Mouse (Mus musculus) heart, embryonic 14.5 days (tissue): Measurements from ENCODE around the gene Gstk1. TPM values are rescaled to one million over a fixed set of nuclear protein-coding genes. Genes with fewer than 3 reads are reported as not detected.

ENCODE experiments used
- ATAC-seq: fragments of 200-750 bp; cut with Nextera tagmentation; 2 replicates; pipeline ENCODE4 v1.8.0; 2017; ENCODE audit warnings: low read depth, moderate TSS enrichment; ENCODE audit not compliant: insufficient number of reproducible peaks, insufficient read depth, low FRiP score
- H3K27ac ChIP-seq, 2 experiments: fragments of 200-500 bp in 1 of 2; fragments of 300-500 bp in 1 of 2; sonication (generic) in 1 of 2; replicated peaks in 1 of 2; 2 replicates each; pipeline ENCODE4 v1.5.1; 2012 to 2014; ENCODE audit warnings: low read depth in 2 of 2, low read length in 2 of 2, control low read depth in 1 of 2, mild to moderate bottlenecking in 1 of 2, mixed read lengths in 1 of 2; ENCODE audit not compliant: control insufficient read depth in 1 of 2, insufficient read depth in 1 of 2
- H3K27me3 ChIP-seq: fragments of 300-500 bp; sonication (generic); 2 replicates; pipeline ENCODE4 v1.6.1; 2014; ENCODE audit warnings: mild to moderate bottlenecking, low read length, control low read depth; ENCODE audit not compliant: control insufficient read depth, insufficient read depth
- H3K36me3 ChIP-seq: fragments of 300-500 bp; sonication (generic); 2 replicates; pipeline ENCODE4 v1.6.1; 2014; ENCODE audit warnings: mild to moderate bottlenecking, control low read depth, low read length, mixed read lengths; ENCODE audit not compliant: control insufficient read depth, insufficient read depth
- H3K4me1 ChIP-seq, 2 experiments: fragments of 200-500 bp in 1 of 2; fragments of 300-500 bp in 1 of 2; sonication (generic) in 1 of 2; 2 replicates each; pipeline ENCODE4 v1.6.1; 2012 to 2014; ENCODE audit warnings: low read length in 2 of 2, control low read depth in 1 of 2, mixed read lengths in 1 of 2; ENCODE audit not compliant: control insufficient read depth in 2 of 2, insufficient read depth in 2 of 2
- H3K4me2 ChIP-seq: fragments of 300-500 bp; sonication (generic); 2 replicates; pipeline ENCODE4 v1.6.1; 2014; ENCODE audit warnings: mild to moderate bottlenecking, low read length
- H3K4me3 ChIP-seq, 2 experiments: fragments of 200-500 bp in 1 of 2; fragments of 300-500 bp in 1 of 2; sonication (generic) in 1 of 2; 2 replicates each; pipeline ENCODE4 v1.5.1; 2012 to 2014; ENCODE audit warnings: low read length in 2 of 2, mild to moderate bottlenecking in 2 of 2, control low read depth in 1 of 2, low read depth in 1 of 2, moderate library complexity in 1 of 2; ENCODE audit not compliant: control insufficient read depth in 1 of 2, insufficient read depth in 1 of 2
- H3K9ac ChIP-seq: fragments of 300-500 bp; sonication (generic); 2 replicates; pipeline ENCODE4 v1.6.1; 2014; ENCODE audit warnings: mild to moderate bottlenecking, low read length
- H3K9me3 ChIP-seq: fragments of 300-500 bp; sonication (generic); 2 replicates; pipeline ENCODE4 v1.6.1; 2016; ENCODE audit warnings: low read length, control low read depth; ENCODE audit not compliant: control insufficient read depth
- WGBS: fragments of 180-500 bp; shearing (Covaris S2); extraction: QIAGEN DNeasy Blood & Tissue Kit; methylation state at CpG from one replicate; pipeline ENCODE4 v1.1.7; 2014; 5-methylcytosine and 5-hydroxymethylcytosine counted together
- polyA plus RNA-seq: library from polyadenylated mRNA; unstranded; fragments of >200 nt; fragmentation: Nextera tagmentation; extraction: Ambion mirVana; gene quantifications from 2 replicates; pipeline ENCODE4 v1.2.1, GENCODE M21; 2014

Gene Gstk1
- polyA plus RNA-seq, 1 experiment from 2014 or later, result 14.5 TPM

GRCm38 (mm10) chr6:42299362-42299761 lies 53.6 kb downstream of the Gstk1 start:
- Histone ChIP-seq H3K9me3 (no peaks in the 10 kb centered on the region), H3K4me1 (peaks cover 0 to 3% of the 10 kb centered on the region in 2 experiments; a peak in 1 of 4 replicates), H3K36me3 (peaks cover 22% of the 10 kb centered on the region), H3K9ac (no peak overlapping the region), H3K4me3 (no peak overlapping the region), H3K27ac (no peak overlapping the region), H3K27me3 (no peaks in the 10 kb centered on the region), H3K4me2 (no peak overlapping the region)
- no peak for ATAC-seq
- WGBS, result 86% methylated on average over 5 of the region's 5 CpGs

Other genes with a start within 250 kb of the Gstk1 start
- gene Sva, start 207.5 kb upstream of the Gstk1 start, polyA plus RNA-seq, result not detected in 2 replicates
- not detected in 2 replicates for gene Tas2r139, start 105.0 kb upstream of the Gstk1 start, polyA plus RNA-seq
- not detected in 2 replicates for gene Tas2r144, start 30.6 kb upstream of the Gstk1 start, polyA plus RNA-seq
- 0.23 TPM in 1 of 2 replicates, not detected in the other for gene Tmem139, start 16.0 kb downstream of the Gstk1 start, polyA plus RNA-seq
- gene Casp2, start 19.1 kb downstream of the Gstk1 start, polyA plus RNA-seq, result 30.5 and 30.8 TPM in 2 replicates
- gene Clcn1, start 40.8 kb downstream of the Gstk1 start, polyA plus RNA-seq, result 0.40 and 0.86 TPM in 2 replicates
- 0.14 and 0.20 TPM in 2 replicates for gene Fam131b, start 78.7 kb downstream of the Gstk1 start, polyA plus RNA-seq
- 167 and 173 TPM in 2 replicates for gene Zyx, start 103.7 kb downstream of the Gstk1 start, polyA plus RNA-seq
- gene Epha1, start 127.3 kb downstream of the Gstk1 start, polyA plus RNA-seq, result 0.96 and 1.1 TPM in 2 replicates
- gene Tas2r143, start 154.3 kb downstream of the Gstk1 start, polyA plus RNA-seq, result not detected in 2 replicates
- not detected in 2 replicates for gene Tas2r135, start 159.5 kb downstream of the Gstk1 start, polyA plus RNA-seq
- not detected in 2 replicates for gene Tas2r126, start 188.6 kb downstream of the Gstk1 start, polyA plus RNA-seq
- gene Olfr458, start 219.3 kb downstream of the Gstk1 start, polyA plus RNA-seq, result not detected in 2 replicates
- 0.07 TPM in 1 of 2 replicates, not detected in the other for gene Olfr457, start 230.4 kb downstream of the Gstk1 start, polyA plus RNA-seq
- not detected in 2 replicates for gene Olfr456, start 241.3 kb downstream of the Gstk1 start, polyA plus RNA-seq